25 mouse cellular contexts compared by ENCODE assay signal in the genomic region with DNA sequence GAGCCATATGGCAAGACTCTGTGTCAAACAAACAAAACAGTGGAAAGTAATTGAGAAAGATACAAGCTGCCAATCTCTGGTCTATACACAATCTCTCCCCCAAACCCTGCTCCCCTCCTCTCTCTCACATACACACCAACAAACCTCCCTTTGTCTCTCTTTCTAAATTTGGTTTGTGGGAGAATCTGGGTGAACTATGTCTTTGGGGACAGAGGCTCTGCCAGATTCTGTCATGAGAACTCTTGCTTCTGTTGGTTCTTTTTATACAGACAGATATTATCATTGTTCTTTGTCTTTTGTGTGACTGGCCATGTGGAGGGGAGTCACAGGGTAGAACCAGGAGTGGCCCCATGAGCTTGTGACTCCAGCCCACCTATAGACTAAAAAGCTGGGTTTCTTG. TPM values are rescaled to one million over a fixed set of nuclear protein-coding genes. Genes with fewer than 3 reads are reported as not detected.
DNase-seq lines count a peak whose midpoint lies in the region; TF ChIP-seq lines count a peak whose summit lies in the region.
"Had no signal": no experiment of that assay in that cellular context is flagged by ENCODE, and none has a peak within 500 bp of the region (broad histone marks: within the 10 kb centered on the region; RNA-seq: fewer than 3 reads in every experiment).

No protein-coding gene starts in this region.

- peaks cover 1% of the 10 kb centered on the region; the same call in 1 of the 2 replicates for H3K4me1 ChIP-seq in testis, adult 2 months (ENCODE audit: control insufficient read depth, insufficient read depth, low read length)
- H3K4me1 ChIP-seq: embryonic facial prominence, embryonic 13.5 days; embryonic facial prominence, embryonic 15.5 days; forebrain, embryonic 10.5 days; forebrain, embryonic 12.5 days had no signal

- intact Hi-C loops in left cerebral cortex, adult 2 months (cut with DNase I) = no loop called here
- intact Hi-C loops in left cerebral cortex, postnatal 14 days (cut with DNase I) = no loop called here

- TF ChIP-seq CTCF in layer of hippocampus, adult 2 months (conservative IDR thresholded peaks at IDR 0.05) = no peak
- TF ChIP-seq CTCF in left cerebral cortex, adult 2 months (IDR thresholded peaks at IDR 0.05) = no peak
- TF ChIP-seq CTCF in testis, adult 2 months (IDR thresholded peaks at IDR 0.05; ENCODE audit: control insufficient read depth, insufficient read depth, insufficient replicate concordance, low read depth, low read length) = no peak

- DNase-seq in layer of hippocampus, adult 2 months (ENCODE audit: low spot score in 2 of 2) = no peak
- no peak for DNase-seq in layer of hippocampus, postnatal 14 days (ENCODE audit: low spot score in 2 of 2)
- no peak for DNase-seq in left cerebral cortex, adult 2 months (ENCODE audit: extremely low spot score in 1 of 2, low spot score in 2 of 2)
- DNase-seq in left cerebral cortex, postnatal 14 days (ENCODE audit: low spot score in 2 of 2) = no peak
- no peak for DNase-seq in testis, postnatal 10 days (ENCODE audit: low spot score)
- DNase-seq in telencephalon, adult 2 months (ENCODE audit: low read depth, low spot score) = peak; percentile 60
- DNase-seq in cerebellum, adult 9-10 months = no peak
- DNase-seq: adrenal gland, adult 8-10 months; adrenal gland, postnatal 14 days; adrenal gland, postnatal 36 days; B cell, adult 2 months; cerebellum, adult 11 months; cerebellum, adult 18-20 months; cerebellum, adult 8-10 months; cerebellum, postnatal 10 days; cerebellum, postnatal 25 days; embryo, embryonic 11 days; forebrain, postnatal 0 days had no signal

- no peak overlapping the region for H3K4me3 ChIP-seq in layer of hippocampus, adult 2 months
- H3K4me3 ChIP-seq in left cerebral cortex, adult 2 months = no peak overlapping the region
- no peak overlapping the region for H3K4me3 ChIP-seq in testis, adult 2 months (ENCODE audit: control insufficient read depth, low read depth, low read length)
- H3K4me3 ChIP-seq: embryonic facial prominence, embryonic 13.5 days; embryonic facial prominence, embryonic 15.5 days; erythroblast, embryonic 14.5 days; forebrain, embryonic 10.5 days; forebrain, embryonic 12.5 days had no signal

- H3K27ac ChIP-seq in layer of hippocampus, adult 2 months = peak overlapping the region; percentile 62
- peak overlapping the region; percentile 55; the same call in 1 of the 2 replicates for H3K27ac ChIP-seq in left cerebral cortex, adult 2 months
- 0 out of 2 replicates have a peak overlapping the region, but pooled peaks have one; percentile 42 for H3K27ac ChIP-seq in testis, adult 2 months (ENCODE audit: control insufficient read depth, insufficient read depth, low read depth, low read length)
- H3K27ac ChIP-seq: embryonic facial prominence, embryonic 13.5 days; embryonic facial prominence, embryonic 15.5 days; forebrain, embryonic 10.5 days; forebrain, embryonic 12.5 days had no signal

- no peaks in the 10 kb centered on the region for H3K36me3 ChIP-seq in testis, adult 2 months (ENCODE audit: control insufficient read depth, insufficient read depth, low read length)
- H3K36me3 ChIP-seq: embryonic facial prominence, embryonic 13.5 days; embryonic facial prominence, embryonic 15.5 days; forebrain, embryonic 10.5 days; forebrain, embryonic 12.5 days; G1E had no signal

- no peak for TF ChIP-seq POLR2A in testis, adult 2 months (IDR thresholded peaks at IDR 0.05; ENCODE audit: control insufficient read depth, low read depth, low read length)

- no peaks in the 10 kb centered on the region for H3K27me3 ChIP-seq in testis, adult 2 months (ENCODE audit: control insufficient read depth, insufficient read depth, low read length)
- H3K27me3 ChIP-seq: embryonic facial prominence, embryonic 13.5 days; embryonic facial prominence, embryonic 15.5 days; forebrain, embryonic 12.5 days had no signal

RNA-seq across cellular contexts. Expression of a gene that starts 10.2 kb away (rescaled TPM):
- 100 to 1,000 TPM; 395 to 398 TPM for total RNA-seq in layer of hippocampus, adult 2 months (2021)
- 100 to 1,000 TPM; 264 to 267 TPM for total RNA-seq in layer of hippocampus, postnatal 14 days (2021)
- 100 to 1,000 TPM; 299 to 324 TPM for total RNA-seq in left cerebral cortex, adult 2 months (2021)
- 100 to 1,000 TPM; 213 to 245 TPM for total RNA-seq in left cerebral cortex, postnatal 14 days (2021)
- polyA plus RNA-seq in testis, adult 2 months (2012; rRNA removed) = 88.6 and 94.9 TPM in 2 replicates

RNA-seq across cellular contexts. Expression of a gene that starts 15.0 kb away (rescaled TPM):
- total RNA-seq in layer of hippocampus, adult 2 months (2021) = 100 to 1,000 TPM; 240 to 245 TPM
- 100 to 1,000 TPM; 234 to 250 TPM for total RNA-seq in layer of hippocampus, postnatal 14 days (2021)
- total RNA-seq in left cerebral cortex, adult 2 months (2021) = 100 to 1,000 TPM; 242 to 257 TPM
- total RNA-seq in left cerebral cortex, postnatal 14 days (2021) = 100 to 1,000 TPM; 227 to 231 TPM
- 145 and 173 TPM in 2 replicates for polyA plus RNA-seq in testis, adult 2 months (2012; rRNA removed)

RNA-seq across cellular contexts. Expression of a gene that starts 18.2 kb away (rescaled TPM):
- 10 to 100 TPM; 46.2 to 49.4 TPM for total RNA-seq in layer of hippocampus, adult 2 months (2021)
- total RNA-seq in layer of hippocampus, postnatal 14 days (2021) = 10 to 100 TPM; 25.9 to 48.3 TPM
- 10 to 100 TPM; 39.5 to 52.8 TPM for total RNA-seq in left cerebral cortex, adult 2 months (2021)
- total RNA-seq in left cerebral cortex, postnatal 14 days (2021) = 10 to 100 TPM; 22.3 to 24.3 TPM
- 1.5 TPM in 2 replicates for polyA plus RNA-seq in testis, adult 2 months (2012; rRNA removed)
- total RNA-seq: G1E had no signal
- polyA plus RNA-seq: erythroblast, embryonic 14.5 days had no signal

RNA-seq across cellular contexts. Expression of a gene that starts 24.5 kb away (rescaled TPM):
- 1 to 10 TPM; 3.2 TPM for total RNA-seq in layer of hippocampus, adult 2 months (2021)
- 1 to 10 TPM; 2.3 to 3.0 TPM for total RNA-seq in layer of hippocampus, postnatal 14 days (2021)
- total RNA-seq in left cerebral cortex, adult 2 months (2021) = 1 to 10 TPM; 4.8 to 5.9 TPM
- total RNA-seq in left cerebral cortex, postnatal 14 days (2021) = 1 to 10 TPM; 3.2 to 3.5 TPM
- polyA plus RNA-seq in testis, adult 2 months (2012; rRNA removed) = 1.3 and 2.0 TPM in 2 replicates

RNA-seq across cellular contexts. Expression of a gene that starts 27.1 kb away (rescaled TPM):
- 1 to 10 TPM; 1.3 to 1.4 TPM for total RNA-seq in layer of hippocampus, adult 2 months (2021)
- total RNA-seq in layer of hippocampus, postnatal 14 days (2021) = 1 to 10 TPM; 1.5 to 2.2 TPM
- 1 to 10 TPM; 1.8 TPM for total RNA-seq in left cerebral cortex, adult 2 months (2021)
- total RNA-seq in left cerebral cortex, postnatal 14 days (2021) = 1 to 10 TPM; 1.2 to 1.6 TPM
- polyA plus RNA-seq in testis, adult 2 months (2012; rRNA removed) = 0.48 TPM in 2 replicates
